Mouse (Mus musculus) thymus, postnatal 10 days (tissue): ENCODE data around the gene Ccdc8.
"Not testable (repeated sequence)": the region's sequence is repeated elsewhere in the genome, so short reads cannot be mapped to it uniquely, and the experiment has no call there.

Experiments used
- DNase-seq, 2 experiments: peaks; one replicate each; pipeline ENCODE4 v3.0.0; 2021; ENCODE audit warnings: low spot score in 2 of 2

Gene Ccdc8

DNA sequence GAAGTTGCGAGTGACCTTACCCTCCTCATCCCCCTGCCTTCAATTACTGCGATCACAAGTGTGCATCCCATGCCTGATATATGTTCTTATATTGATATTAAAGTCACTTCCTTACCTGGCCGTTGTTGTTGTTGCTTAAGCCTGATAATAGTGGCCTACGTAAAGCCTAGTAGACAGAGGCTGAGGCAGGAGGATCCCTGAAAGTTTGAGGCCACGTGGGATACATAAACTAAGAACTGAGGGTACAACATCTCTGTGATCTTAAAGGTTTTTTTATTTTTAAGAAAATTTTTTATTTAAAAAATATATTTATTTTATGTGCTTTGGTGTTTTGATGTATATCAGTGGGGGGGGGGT lies at the start of gene Ccdc8:
Gene Ccdc8, plus strand, starts transcription at position 258 of the 357 bp plus-strand sequence.
- DNase-seq = no peak

DNA sequence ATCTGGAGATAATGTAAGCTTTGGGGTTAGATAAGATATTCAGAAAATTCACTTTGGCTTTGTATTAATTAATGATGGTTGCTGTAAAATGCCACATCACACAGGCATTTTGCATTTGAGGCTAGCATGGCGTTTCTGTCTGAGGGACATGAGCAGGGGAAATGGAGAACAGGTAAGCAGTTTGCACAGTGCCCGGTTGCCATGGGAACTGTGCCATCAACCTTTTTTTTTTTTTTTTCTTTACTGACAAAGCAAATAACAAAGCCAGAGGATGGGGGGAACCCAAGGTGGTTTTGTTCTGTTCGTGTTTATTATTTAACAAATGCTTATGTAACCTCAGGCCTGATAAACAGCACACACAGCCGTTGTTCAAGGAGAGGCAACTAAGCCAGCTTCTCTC lies 49.6 kb upstream of the Ccdc8 start:
- no peak for DNase-seq

DNA sequence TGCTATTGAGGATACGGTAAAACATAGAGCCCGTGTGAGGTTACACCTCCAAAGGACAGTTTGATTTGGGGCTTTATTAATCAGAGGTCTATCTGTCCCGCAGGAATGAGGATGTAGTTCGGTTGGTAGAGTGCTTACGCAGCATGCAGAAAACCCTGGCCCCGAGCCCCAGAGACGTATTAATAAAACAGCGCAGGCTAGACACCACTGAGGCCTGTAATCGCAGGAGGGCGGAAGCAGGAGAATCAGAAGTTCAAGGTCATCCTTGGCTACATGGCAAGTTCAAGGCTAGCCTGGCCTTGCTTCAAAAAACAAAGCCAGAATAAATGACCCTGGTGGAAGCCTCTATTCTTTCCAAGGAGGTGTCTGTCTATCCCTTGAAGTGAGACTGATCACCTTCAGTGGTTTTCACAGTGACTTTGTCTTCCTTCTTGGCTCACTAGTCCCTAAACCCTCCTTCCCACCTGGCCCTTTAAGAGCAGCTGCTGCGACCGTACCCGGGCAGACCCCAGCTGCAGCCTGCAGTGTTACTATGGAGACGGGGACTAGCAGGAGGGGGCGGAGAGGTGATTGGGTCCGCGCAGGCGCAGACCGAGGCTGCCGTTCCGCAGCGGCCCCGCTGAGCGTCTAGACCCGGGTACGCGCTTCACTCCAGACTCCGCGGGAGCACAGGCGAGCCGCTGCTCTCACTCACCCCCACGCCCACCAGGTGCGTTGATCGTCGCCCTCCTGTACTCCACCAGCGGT lies 48.3 kb upstream of the Ccdc8 start, which contains the start of gene Pnmal2:
Gene Pnmal2, plus strand, starts transcription at position 622 of the 747 bp plus-strand sequence.
- DNase-seq = peak; percentile 94 to 95

DNA sequence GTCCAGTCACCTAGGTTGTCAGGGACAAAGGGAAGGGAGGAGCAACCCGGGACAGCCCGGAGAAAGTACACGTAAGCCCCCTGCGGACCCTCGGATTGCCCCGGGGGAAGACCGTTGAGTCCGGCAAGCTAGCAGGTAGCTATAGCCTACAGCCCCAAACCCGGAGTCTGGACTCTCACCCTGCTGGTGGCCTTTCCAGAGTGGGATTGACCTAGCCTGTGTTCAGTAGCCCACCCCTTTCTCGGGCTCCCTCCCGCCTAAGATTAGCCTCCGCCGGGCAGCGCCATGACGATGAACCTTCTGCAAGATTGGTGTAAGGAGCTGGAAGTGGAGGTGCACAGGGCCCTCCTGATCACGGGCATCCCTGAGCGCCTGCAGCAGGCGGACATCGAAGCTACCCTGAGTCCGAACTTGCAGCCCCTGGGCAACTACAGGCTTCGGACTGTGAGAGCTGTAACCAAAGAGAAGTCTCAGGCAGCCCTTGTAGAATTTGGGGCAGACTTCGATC lies 47.6 kb upstream of the Ccdc8 start:
- DNase-seq = no peak

DNA sequence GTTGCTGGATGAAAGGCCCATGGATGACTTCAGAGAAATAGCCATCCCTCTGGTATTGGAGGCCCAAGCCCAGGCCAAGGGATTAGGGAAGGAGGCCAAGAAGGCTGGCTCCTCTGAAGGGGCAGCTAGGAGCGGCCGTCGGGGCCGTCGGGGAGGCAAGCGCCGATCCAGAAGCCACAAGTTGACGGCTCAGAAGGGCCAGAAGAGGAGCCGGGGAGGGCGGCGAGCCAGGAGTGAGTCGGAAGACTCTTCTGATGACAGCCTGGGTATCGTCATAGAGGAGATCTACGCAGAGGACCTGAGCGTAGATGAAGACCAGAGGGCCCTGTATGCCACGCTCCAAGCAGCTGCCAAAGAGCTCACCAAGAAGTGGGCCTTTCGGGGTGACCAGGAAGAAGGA lies 47.1 kb upstream of the Ccdc8 start:
- DNase-seq = no peak

DNA sequence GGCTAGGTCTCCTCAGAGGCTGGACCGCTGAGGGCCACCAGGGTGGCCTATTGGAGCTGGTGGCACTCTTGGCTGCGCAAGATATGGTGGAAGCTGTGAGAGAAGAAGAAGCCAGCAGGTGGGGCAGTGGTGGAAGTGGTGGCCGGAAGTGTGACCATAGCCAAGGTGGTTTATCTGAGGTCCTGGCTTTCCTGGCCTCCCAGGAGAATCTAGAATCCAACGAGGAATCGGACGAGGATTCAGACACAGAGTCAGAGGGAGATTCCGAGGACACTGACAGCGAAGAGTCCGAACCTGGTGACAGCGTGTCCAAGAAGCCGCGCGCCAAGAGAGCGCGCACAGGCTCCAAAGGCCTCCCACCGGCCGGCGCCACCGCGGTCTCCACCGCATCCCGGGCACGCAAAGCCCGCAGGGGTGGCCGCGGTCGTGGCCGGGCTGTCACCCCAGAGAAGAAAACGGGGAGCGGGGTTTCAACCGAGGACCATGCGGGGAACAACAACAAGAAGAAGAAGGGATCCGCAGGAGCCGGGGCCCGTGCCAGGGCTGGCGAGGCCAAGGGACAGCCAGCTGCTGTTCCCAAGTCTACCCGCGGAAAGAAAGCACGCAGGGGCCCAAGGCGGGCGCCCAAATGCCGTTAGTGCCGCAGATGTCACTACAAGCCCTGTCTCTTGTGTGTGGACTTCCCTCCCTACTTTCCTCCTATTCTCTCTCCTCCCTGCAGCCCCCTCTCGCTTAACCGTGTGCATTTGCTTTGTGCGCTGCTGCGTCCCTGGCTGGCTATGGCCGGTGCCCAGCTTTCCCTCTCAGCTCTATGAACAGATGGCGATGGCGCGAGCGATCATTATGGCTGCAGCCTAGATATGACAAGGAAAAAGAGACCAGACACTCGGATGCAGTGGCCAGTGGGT lies 45.8 kb upstream of the Ccdc8 start:
- no peak for DNase-seq

DNA sequence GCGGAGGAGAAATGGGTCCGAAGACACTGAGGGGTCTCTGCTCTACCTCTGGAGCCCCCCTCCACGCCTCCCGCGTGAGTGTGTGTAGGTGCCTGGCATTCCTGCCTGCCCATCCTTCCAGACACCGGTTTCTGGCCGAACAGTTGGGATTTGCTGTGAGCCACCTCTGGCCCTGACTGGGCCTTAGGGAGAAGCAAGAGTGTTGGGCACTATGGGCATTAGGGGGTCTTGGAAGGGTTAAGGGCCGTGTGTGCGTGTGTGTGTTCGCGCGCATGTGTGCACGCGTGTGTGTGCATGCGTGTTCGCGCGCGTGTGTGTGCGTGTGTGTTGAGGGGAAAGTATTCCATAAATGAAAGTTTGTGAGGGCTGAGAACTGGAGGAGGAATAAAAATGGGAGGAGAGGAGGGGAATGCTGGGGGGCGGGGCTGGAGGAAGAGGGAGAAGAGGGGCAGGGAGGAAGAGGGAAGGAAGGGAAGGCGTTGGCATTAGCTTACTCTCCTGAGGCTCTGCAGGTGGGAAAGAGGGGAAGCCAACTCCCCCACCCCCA lies 45.1 kb upstream of the Ccdc8 start:
- DNase-seq = no peak

DNA sequence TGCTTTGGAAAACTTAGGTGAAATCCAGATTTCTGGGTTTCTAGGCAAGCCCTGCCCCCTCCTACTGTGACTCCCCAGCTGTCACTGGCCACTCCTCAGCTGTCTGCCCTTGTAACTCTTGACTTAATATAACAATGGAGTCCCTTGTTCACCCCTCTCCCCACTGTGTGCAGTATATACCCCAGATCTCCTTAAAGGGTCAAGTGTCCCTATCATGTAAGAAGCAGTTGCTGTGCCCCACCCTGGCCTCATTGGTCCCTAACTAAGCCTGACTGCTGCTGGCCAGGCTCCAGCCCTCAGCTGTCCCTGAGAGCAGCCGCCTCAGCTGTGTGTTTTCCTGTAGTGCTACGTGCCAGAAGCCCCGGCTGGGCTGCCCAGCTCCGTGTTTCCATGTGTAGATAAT lies 44.5 kb upstream of the Ccdc8 start:
- no peak for DNase-seq

DNA sequence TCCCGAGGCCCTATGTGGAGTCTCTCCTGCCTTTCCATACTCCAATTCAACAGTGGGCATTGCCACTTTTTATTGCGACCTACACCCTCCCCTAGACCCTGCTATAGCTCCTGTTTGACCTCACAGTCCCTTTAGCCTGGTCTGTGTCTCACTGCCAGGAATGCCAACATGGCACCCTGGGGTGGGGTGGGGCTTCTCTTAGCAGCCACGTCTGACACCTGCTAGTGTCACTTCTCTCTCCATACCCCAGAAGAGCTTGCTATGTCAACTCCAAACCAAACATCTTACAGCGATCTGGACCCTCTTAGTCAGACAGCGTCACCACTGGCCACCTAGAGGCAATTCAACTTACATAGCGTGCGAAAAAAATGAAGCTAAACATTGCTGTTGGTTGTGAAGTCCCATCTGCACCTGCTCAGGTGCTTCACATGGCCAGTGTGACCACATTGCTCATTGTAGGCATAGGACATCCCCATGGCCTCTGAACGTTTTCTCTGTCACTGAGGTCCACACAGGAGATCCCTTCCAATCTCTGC lies 43.5 kb upstream of the Ccdc8 start:
- no peak for DNase-seq

DNA sequence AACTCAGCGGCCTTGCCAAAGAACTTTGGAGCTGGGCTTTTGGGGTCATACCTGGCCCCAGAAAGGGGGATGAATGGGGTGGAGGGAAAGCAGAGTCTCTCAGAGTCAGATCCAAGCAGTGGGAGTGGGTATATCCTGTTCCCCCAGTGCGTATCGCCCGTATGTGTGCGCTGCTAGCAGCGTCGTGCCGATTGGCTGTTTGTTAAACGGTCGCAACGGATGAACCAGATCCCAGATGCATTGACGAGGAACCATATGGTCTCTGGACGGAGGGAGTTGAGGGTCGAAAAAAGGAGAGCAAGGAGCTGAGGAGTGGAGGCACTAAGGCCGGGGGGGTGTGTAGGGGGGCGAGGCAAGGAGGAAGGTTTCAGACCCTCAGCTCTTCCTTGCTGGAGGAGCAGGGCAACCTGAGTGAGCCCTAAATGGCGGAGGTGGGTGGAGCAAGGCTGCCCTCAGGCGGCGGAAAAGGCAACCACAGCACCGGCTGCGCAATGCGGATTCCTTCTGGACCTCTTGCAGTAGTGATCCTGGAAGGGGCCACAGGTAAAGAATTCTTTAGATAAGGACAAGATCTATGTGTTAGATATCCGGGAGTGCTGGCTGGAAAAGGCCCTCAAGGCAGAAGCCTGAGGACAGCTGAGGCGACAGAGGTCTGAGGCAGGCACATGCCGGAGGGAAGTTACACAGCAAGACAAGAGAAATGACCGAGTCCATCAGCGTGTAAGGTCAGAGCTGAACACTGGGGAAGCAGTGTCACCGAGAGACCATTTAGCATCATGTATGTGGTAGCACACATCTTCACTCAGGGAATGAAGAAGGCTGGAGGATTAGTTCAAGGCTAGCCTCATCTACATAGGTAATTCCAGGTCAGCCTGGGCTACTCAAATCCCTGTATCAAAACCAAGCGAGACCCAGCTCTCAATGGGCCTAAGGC lies 42.3 kb upstream of the Ccdc8 start:
- peak; percentile 65 to 82 for DNase-seq

DNA sequence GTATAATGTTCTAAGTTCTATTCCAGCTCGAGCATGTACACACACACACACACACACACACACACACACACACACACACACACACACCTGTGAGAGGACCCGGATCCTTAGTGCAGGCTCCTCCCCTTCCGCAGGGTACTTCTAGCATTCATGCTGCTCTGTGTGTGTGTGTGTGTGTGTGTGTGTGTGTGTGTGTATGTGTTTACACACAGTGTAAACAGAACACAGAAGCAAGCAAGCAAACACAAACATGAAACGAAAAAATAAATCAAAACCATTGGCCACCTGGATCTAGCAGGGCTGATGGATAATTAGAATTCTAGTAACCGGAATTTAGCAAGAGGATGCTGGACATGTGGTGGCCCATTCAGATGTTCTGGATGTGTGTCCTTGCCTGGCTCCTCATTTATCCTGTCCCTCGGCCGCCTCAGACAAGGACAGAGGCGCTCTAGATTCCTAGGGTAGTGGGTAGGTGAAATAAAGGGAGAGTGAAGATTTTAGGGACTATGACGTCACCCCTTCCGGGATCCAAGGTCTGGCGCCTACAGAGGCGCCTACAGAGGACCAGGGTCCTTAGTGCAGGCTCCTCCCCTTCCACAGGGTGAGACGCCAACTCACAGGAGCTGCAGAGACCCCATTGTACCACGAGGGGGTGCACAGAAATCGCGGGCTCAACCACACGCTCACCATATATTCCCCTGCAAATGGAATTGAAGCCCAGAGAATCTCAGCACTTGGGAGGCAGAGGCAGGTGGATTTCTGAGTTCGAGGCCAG lies 41.5 kb upstream of the Ccdc8 start:
- DNase-seq = peak; percentile 71 to 87

DNA sequence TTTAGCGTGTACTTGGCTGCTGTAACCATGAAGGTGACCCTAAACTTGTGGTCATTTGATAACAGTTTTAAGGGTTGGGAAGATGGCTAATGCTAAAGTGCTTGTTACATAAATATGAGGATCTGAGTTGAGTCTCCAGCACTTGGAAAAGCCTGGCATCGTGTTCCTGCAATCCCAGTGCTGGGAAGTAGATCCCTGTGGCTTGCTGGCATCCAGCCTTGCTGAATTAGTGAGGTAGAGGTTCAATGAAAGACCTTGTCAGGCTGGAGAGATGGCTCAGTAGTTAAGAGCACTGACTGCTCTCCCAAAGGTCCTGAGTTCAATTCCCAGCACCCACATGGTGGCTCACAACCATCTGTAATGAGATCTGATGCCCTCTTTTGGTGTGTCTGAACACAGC lies 38.7 kb upstream of the Ccdc8 start:
- not testable (repeated sequence) for DNase-seq

DNA sequence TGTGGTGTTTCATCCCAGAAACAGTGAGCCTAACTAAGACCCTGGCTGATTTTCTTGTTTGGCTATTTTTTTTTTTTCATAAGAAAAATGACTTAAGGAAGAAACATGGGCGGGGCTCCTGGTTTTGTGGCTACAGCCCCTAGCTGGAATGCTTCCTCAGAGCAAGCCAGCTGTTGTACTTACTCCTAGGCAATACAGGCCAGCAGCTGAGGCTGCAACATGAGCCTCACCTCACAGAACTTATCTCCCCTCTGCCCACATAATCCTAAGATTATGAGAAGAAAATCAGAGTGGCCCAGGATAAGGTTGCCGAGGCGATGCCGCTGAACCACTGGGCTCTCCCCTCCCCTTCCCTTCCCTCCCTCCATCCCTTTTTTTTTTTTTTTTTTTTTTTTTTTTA lies 36.8 kb upstream of the Ccdc8 start:
- DNase-seq = no peak

DNA sequence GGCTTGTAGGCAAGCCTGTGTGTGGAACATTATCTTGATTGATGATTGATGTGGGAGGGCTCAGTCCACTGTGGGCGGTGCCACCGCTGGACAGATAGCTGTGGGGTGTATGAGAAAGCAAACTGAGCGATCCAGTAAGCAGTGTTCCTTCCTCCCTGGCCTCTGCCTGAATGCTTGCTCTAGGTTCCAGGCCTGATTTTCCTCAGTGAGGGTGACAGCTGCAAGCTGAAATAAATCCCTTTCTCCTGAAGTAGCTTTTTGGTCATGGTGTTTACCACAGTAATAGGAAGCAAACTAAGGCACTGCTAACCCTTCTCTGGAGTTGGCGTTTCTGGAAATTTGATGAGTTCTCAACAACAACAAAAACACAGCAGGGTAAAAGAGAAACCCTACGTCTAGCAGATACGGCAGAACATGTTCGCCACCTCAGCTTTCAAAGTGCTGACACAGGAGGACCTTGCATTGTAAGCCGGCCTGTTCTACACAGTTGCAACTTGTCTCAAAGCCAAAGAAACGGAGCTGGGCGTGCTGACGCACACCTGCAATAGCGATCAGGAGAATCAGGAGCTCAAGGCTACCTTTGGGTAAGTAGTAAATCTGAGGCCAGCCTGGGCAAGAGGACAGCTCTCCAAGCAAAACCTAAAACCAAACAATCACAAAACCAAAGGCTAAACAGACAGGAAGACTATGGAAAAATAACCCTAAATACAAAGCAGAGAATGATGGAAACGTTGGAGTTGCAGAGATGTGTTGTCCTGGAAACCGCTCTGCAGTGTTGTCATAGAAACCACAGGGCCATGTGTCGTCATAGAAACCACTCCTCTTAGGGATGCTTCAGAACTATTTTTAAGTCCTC lies 35.9 kb upstream of the Ccdc8 start:
- no peak for DNase-seq

DNA sequence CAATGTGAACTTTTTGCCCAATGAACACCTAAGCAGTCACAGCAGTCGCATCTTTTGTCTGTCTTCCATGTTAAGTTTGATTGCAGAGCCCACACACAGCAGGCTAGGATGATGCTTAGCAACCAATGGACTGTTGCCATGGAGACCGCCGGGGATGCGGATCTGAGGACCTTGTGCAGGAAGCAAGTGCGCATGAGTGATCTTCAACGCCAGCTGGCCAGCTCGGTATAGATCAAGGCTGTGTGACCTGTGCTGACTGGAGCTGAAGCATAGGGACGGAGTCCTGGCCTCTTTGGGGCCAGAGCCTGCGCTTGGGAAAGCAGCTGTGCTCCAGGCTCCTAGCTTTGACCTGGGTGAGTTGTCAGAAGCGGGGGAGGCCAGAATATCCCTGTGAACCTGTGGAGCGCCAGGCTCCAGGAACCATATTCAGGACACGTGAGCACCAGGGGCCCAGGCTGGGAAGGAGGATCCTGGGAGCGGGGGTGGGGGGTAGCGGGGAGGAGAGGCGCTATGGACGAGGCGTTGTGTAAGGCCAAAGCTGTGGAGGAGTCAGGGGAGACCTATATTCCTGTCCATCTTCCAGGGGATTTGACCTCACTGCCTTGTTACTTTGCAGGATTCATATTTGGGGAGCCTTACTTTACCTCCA lies 32.8 kb upstream of the Ccdc8 start, which contains the start of gene Pnmal1:
Gene Pnmal1, plus strand, starts transcription at position 141 of the 649 bp plus-strand sequence.
- DNase-seq = no peak

DNA sequence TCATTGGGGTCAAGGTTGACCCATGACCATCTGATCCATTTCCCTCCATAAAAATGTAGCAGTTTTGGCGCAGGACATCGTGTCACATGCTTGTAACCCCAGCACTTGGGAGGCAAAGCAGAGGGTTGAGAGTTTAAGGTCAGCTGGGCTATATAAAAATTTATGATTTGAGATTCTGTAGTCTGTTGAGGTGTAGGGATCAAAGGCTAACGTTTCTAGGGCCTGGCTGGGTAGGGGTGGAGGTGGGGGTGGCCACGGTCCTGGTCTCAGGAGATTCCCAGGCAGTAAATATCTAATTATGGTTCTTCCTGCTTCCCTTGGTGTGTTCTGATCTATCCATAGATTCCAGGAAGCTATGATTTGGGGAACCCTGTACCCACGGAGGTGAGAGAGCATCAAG lies 30.8 kb upstream of the Ccdc8 start:
- no peak for DNase-seq

DNA sequence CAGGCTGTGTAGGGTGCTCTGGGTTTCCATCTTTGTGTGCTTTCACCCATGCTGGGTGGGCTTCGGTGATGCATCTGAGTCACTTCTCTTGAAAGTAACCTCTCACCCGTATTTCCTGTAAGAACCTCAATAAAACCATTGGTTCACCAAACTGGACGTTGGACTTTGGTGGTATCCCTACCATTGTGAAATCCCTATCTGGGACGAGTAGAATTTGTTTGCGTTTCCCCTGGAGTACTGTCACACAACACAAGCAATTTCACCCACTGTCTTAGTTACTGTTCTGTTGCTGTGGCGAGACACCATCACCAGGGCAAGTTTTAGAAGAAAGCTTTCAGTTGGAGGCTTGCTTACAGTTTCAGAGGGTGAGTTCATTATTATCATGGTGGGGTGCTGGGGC lies 24.1 kb upstream of the Ccdc8 start:
- no peak for DNase-seq

DNA sequence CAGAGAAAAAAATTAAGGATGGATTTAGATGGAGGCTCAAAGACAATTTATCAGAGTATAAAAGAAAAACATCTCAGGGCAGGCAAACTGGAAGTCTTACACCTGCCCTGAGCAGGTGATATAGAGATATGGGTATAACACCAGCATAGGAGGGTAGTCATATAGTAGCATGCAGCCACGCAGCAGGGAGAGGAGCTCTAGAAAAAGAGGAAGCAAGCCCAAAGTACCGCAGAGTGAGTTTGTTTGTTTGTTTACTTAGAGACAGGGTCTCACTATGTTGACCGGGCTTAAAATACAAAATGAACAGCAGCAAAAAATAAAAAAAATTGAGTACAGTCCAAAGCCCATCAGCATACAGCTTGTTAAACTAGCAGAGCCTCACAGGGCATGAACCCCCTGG lies 21.3 kb upstream of the Ccdc8 start:
- no peak for DNase-seq

DNA sequence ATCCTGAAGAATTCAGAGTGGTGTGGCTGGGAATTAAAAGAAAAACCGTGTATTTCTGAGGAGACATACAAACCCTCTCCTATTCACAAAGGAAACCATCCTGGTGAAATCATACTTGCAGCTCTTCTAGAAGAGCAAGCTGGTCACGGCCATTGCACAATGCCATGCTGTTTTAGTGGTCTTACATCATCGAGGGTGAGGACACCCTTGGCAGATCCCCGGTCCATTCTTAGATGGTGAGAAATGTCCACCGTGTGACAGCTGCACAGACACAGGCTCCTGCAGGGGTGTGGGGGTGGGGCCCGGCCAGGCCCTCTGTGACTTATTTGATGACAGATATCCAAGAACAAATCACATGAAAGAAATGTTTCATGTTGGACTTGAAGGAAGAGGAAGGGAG lies 18.5 kb upstream of the Ccdc8 start:
- no peak for DNase-seq
